ENCODE assay signal across 9 mouse cellular contexts in the genomic region with DNA sequence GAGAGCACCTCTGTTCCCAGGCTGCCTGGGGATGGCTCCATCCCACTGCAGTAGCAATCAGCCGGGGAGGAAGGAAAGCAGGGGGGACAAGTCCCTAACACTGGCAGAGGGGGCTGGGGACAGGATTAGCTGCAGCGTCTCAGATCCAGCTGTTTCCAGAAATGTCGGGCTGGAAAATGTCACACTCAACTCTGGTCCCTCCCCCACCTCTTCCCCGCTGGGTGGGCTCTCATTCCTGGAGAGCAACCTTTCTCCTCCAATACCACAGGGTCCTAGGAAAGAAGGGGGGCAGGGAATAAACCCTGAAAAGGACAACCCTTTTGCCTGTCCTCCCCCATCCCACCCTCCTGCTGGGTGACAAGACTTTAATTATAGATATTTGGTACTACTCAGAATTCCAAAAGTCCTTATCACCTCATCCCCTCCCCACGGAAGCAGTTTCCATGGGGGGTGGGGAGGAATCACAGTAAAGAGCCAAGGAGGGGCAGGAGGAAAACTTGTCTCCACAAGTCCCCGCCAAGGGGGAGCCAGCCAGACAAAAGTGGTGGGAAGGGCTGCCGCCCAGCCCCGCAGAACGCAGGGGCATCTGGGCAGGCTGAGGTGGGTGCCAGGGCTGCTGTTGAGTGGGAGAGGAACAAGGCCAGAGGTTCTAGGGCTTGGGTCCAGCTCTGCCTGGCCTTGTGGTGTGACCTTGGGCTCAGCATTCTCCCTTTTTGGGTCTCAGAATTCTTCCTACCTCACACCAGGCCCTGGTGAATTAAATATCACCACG. TPM values are rescaled to one million over a fixed set of nuclear protein-coding genes. Genes with fewer than 3 reads are reported as not detected.
A peak's percentile ranks its signal among the peaks of the same experiment; 100 is the strongest.
DNase-seq lines count a peak whose midpoint lies in the region; ATAC-seq and TF ChIP-seq lines count a peak whose summit lies in the region.
"Had no signal": no experiment of that assay in that cellular context is flagged by ENCODE, and none has a peak within 500 bp of the region (broad histone marks: within the 10 kb centered on the region; RNA-seq: fewer than 3 reads in every experiment).

No protein-coding gene starts in this region.

- ATAC-seq in heart, embryonic 15.5 days (replicated peaks; ENCODE audit: insufficient number of reproducible peaks, insufficient read depth, low FRiP score, low read depth): 0 out of 2 replicates have a peak, but pooled peaks have one; percentile 13
- ATAC-seq in forebrain, embryonic 12.5 days (ENCODE audit: low FRiP score): no peak
- ATAC-seq in limb, embryonic 15.5 days (ENCODE audit: insufficient number of reproducible peaks, low FRiP score, low TSS enrichment, low read depth): no peak

- peak overlapping the region; percentile 25 for H3K27ac ChIP-seq in heart, embryonic 15.5 days
- no peak overlapping the region; the same call in 1 of the 2 replicates for H3K27ac ChIP-seq in ES-E14 (ENCODE audit: insufficient read depth, low read depth, low read length, poor library complexity, severe bottlenecking)
- H3K27ac ChIP-seq in forebrain, embryonic 12.5 days: 0 out of 2 replicates have a peak overlapping the region, but pooled peaks have one; percentile 25
- H3K27ac ChIP-seq in limb, embryonic 15.5 days: peak overlapping the region; percentile 38; the same call in 1 of the 2 replicates

- H3K27me3 ChIP-seq in heart, embryonic 15.5 days: no peaks in the 10 kb centered on the region
- peaks cover 2% of the 10 kb centered on the region; the same call in 1 of the 2 replicates for H3K27me3 ChIP-seq in forebrain, embryonic 12.5 days
- H3K27me3 ChIP-seq in limb, embryonic 15.5 days: no peaks in the 10 kb centered on the region

- H3K4me2 ChIP-seq in heart, embryonic 15.5 days: peak overlapping the region; percentile 90
- H3K4me2 ChIP-seq in forebrain, embryonic 12.5 days: peak overlapping the region; percentile 89
- H3K4me2 ChIP-seq in limb, embryonic 15.5 days: peak overlapping the region; percentile 87

- H3K9ac ChIP-seq in heart, embryonic 15.5 days: peak overlapping the region; percentile 16
- H3K9ac ChIP-seq in ES-E14 (ENCODE audit: insufficient read depth, low read depth, low read length, poor library complexity, severe bottlenecking): peak overlapping the region; percentile 41; the same call in 1 of the 2 replicates
- H3K9ac ChIP-seq in forebrain, embryonic 12.5 days: peak overlapping the region; percentile 44
- peak overlapping the region; percentile 14; the same call in 1 of the 2 replicates for H3K9ac ChIP-seq in limb, embryonic 15.5 days

- peaks cover 95% of the 10 kb centered on the region for H3K4me1 ChIP-seq in heart, embryonic 15.5 days (replicated peaks)
- peaks cover 5 to 35% of the 10 kb centered on the region in 2 experiments for H3K4me1 ChIP-seq in ES-E14 (ENCODE audit: control insufficient read depth in 2 of 2, insufficient read depth in 2 of 2, low read length in 2 of 2, poor library complexity in 1 of 2)
- H3K4me1 ChIP-seq in forebrain, embryonic 12.5 days: peaks cover 68% of the 10 kb centered on the region
- H3K4me1 ChIP-seq in limb, embryonic 15.5 days: peaks cover 97% of the 10 kb centered on the region

- in situ Hi-C loops in ES-E14 (cut with MboI; ENCODE audit: low sequenced_read_pairs in 2 of 2, unreplicated experiment in 2 of 2): no loop called here

- H3K4me3 ChIP-seq in heart, embryonic 15.5 days: peak overlapping the region; percentile 75
- no peak overlapping the region for H3K4me3 ChIP-seq in ES-E14 (ENCODE audit: insufficient read depth in 1 of 2, low read depth in 1 of 2, low read length in 2 of 2, poor library complexity in 1 of 2, severe bottlenecking in 1 of 2)
- no peak overlapping the region for H3K4me3 ChIP-seq in forebrain, embryonic 12.5 days (replicated peaks)
- H3K4me3 ChIP-seq in limb, embryonic 15.5 days: peak overlapping the region; percentile 81

- 0 out of 2 replicates have a peak, but pooled peaks cover 3% of the 10 kb centered on the region for H3K36me3 ChIP-seq in heart, embryonic 15.5 days
- peaks cover 18% of the 10 kb centered on the region; the same call in 1 of the 2 replicates for H3K36me3 ChIP-seq in ES-E14 (ENCODE audit: control insufficient read depth, insufficient read depth, low read length, poor library complexity, severe bottlenecking)
- peaks cover 21% of the 10 kb centered on the region for H3K36me3 ChIP-seq in forebrain, embryonic 12.5 days (replicated peaks)
- peaks cover 37% of the 10 kb centered on the region for H3K36me3 ChIP-seq in limb, embryonic 15.5 days

- intact Hi-C loops in heart, postnatal 36 days (cut with DNase I): no loop called here

- 22% methylated on average over 10 of the region's 10 CpGs for WGBS in heart, embryonic 15.5 days
- WGBS in forebrain, embryonic 12.5 days: 23% methylated on average over 10 of the region's 10 CpGs
- 17% methylated on average over 10 of the region's 10 CpGs for WGBS in limb, embryonic 15.5 days

- DNase-seq in heart, postnatal 36 days: no peak
- DNase-seq in ES-E14 (ENCODE audit: low read depth, low spot score): no peak
- no peak for DNase-seq in c-Kit-positive CD71-positive TER-119-positive erythroid progenitor cells, embryonic 14.5 days (ENCODE audit: low spot score)
- no peak for DNase-seq in layer of hippocampus, adult 8-10 months (ENCODE audit: low spot score in 2 of 2)
- DNase-seq in gastrocnemius, postnatal 25 days: no peak
- DNase-seq: cerebellum, adult 9-10 months had no signal

- no peaks in the 10 kb centered on the region for H3K9me3 ChIP-seq in heart, embryonic 15.5 days (replicated peaks)
- no peaks in the 10 kb centered on the region for H3K9me3 ChIP-seq in ES-E14 (ENCODE audit: control insufficient read depth, insufficient read depth, low read depth, low read length)
- no peaks in the 10 kb centered on the region for H3K9me3 ChIP-seq in forebrain, embryonic 12.5 days
- H3K9me3 ChIP-seq in limb, embryonic 15.5 days: no peaks in the 10 kb centered on the region

TF ChIP-seq in ES-E14, 5 proteins besides CTCF, POLR2A, EP300 and RAD21:
- no peak for TF ChIP-seq ZNF384 (IDR thresholded peaks at IDR 0.05; ENCODE audit: low read depth, low read length)
- TF ChIP-seq HCFC1 (IDR thresholded peaks at IDR 0.05; ENCODE audit: borderline replicate concordance, insufficient read depth, low read length): no peak
- TF ChIP-seq CHD2 (IDR thresholded peaks at IDR 0.05; ENCODE audit: low read depth, low read length): no peak
- no peak for TF ChIP-seq ZC3H11A (IDR thresholded peaks at IDR 0.05; ENCODE audit: borderline replicate concordance, low read depth, low read length)
- TF ChIP-seq MAFK (IDR thresholded peaks at IDR 0.05; ENCODE audit: insufficient read depth, low read depth, low read length): no peak

RNA-seq across cellular contexts. Expression of gene Arhgef17, which starts 7.0 kb away (rescaled TPM):
- 4.1 and 6.6 TPM in 2 replicates for polyA plus RNA-seq in heart, embryonic 15.5 days (2015; fragmentation: Nextera tagmentation; extraction: Ambion mirVana)
- 10 to 100 TPM; 24.3 to 29.9 TPM for total RNA-seq in heart, postnatal 36 days (2021)
- 21.8 and 23.2 TPM in 2 replicates for total RNA-seq in ES-E14 (2012; rRNA removed)
- 6.5 and 8.1 TPM in 2 replicates for polyA plus RNA-seq in forebrain, embryonic 12.5 days (2016; fragmentation: Nextera tagmentation; extraction: Ambion mirVana)
- 8.0 and 8.5 TPM in 2 replicates for polyA plus RNA-seq in limb, embryonic 15.5 days (2015; fragmentation: Nextera tagmentation; extraction: Ambion mirVana)
- total RNA-seq in layer of hippocampus, adult 8-10 months (2022): 100 to 1,000 TPM; 149 to 173 (median 162) TPM
- 10 to 100 TPM; 16.4 to 20.8 TPM for total RNA-seq in gastrocnemius, postnatal 25 days (2021)

RNA-seq across cellular contexts. Expression of gene P2ry6, which starts 49.6 kb away (rescaled TPM):
- 3.8 and 6.8 TPM in 2 replicates for polyA plus RNA-seq in heart, embryonic 15.5 days (2015; fragmentation: Nextera tagmentation; extraction: Ambion mirVana)
- total RNA-seq in heart, postnatal 36 days (2021): 1 to 10 TPM; 4.3 to 4.7 TPM
- total RNA-seq in ES-E14 (2012; rRNA removed): 0.45 and 0.95 TPM in 2 replicates
- polyA plus RNA-seq in forebrain, embryonic 12.5 days (2016; fragmentation: Nextera tagmentation; extraction: Ambion mirVana): 1.9 and 2.7 TPM in 2 replicates
- polyA plus RNA-seq in limb, embryonic 15.5 days (2015; fragmentation: Nextera tagmentation; extraction: Ambion mirVana): 6.0 and 7.9 TPM in 2 replicates
- 1 to 10 TPM; 3.1 to 8.7 (median 6.5) TPM for total RNA-seq in layer of hippocampus, adult 8-10 months (2022)
- 1 to 10 TPM; 1.4 to 1.9 TPM for total RNA-seq in gastrocnemius, postnatal 25 days (2021)

Comparison
In these comparisons a context has a peak if more than half of its experiments do, and no peak if none do; other contexts are left out.
1. H3K4me3 ChIP-seq: peak in heart, embryonic 15.5 days (single experiment) and limb, embryonic 15.5 days (single experiment); none in ES-E14 (0 of 2) and forebrain, embryonic 12.5 days (single experiment).
2. Peak in every context shown above with its lines, with median percentiles within 50 percentile points of each other: H3K4me2 ChIP-seq and H3K9ac ChIP-seq.